In genomic region chr6:140956522-140956863, GRCm38 (mm10) we compare ENCODE assay signal across 17 mouse cellular contexts.
DNase-seq lines count a peak whose midpoint lies in the region; ATAC-seq and TF ChIP-seq lines count a peak whose summit lies in the region.
"Had no signal": no experiment of that assay in that cellular context is flagged by ENCODE, and none has a peak within 500 bp of the region (broad histone marks: within the 10 kb centered on the region; RNA-seq: fewer than 3 reads in every experiment).

No protein-coding gene starts in this region.

- H3K4me2 ChIP-seq in heart, embryonic 12.5 days, result no peak overlapping the region
- H3K4me2 ChIP-seq in lung, embryonic 15.5 days, result no peak overlapping the region
- H3K4me2 ChIP-seq in heart, embryonic 16.5 days (ENCODE audit: low read depth, low read length), result peak overlapping the region; percentile 25; the same call in 1 of the 2 replicates
- H3K4me2 ChIP-seq: embryonic facial prominence, embryonic 13.5 days; liver, embryonic 13.5 days; neural tube, embryonic 15.5 days had no signal

- intact Hi-C loops in heart, postnatal 25 days (cut with DNase I), result no loop called here

- 58% methylated on average over 4 of the region's 4 CpGs for WGBS in heart, embryonic 12.5 days
- WGBS in lung, embryonic 15.5 days, result 59% methylated on average over 4 of the region's 4 CpGs
- WGBS in heart, embryonic 16.5 days, result 69% methylated on average over 4 of the region's 4 CpGs
- WGBS in small intestine, adult 2 months, result 89% methylated on average over 4 of the region's 4 CpGs

- peak overlapping the region; percentile 68 for H3K27ac ChIP-seq in heart, embryonic 12.5 days (ENCODE audit: poor library complexity, severe bottlenecking)
- H3K27ac ChIP-seq in lung, embryonic 15.5 days, result peak overlapping the region; percentile 79
- peak overlapping the region; percentile 76 for H3K27ac ChIP-seq in heart, embryonic 16.5 days (ENCODE audit: low read length)
- peak overlapping the region; percentile 40 for H3K27ac ChIP-seq in small intestine, adult 2 months (ENCODE audit: insufficient read depth, low read depth, low read length)
- H3K27ac ChIP-seq: embryonic facial prominence, embryonic 13.5 days; limb, embryonic 10.5 days; liver, embryonic 13.5 days; neural tube, embryonic 15.5 days had no signal

- no peaks in the 10 kb centered on the region for H3K27me3 ChIP-seq in heart, embryonic 12.5 days (replicated peaks)
- no peaks in the 10 kb centered on the region for H3K27me3 ChIP-seq in lung, embryonic 15.5 days
- no peaks in the 10 kb centered on the region for H3K27me3 ChIP-seq in heart, embryonic 16.5 days (ENCODE audit: control insufficient read depth, insufficient read depth, low read length)
- H3K27me3 ChIP-seq in small intestine, adult 2 months (ENCODE audit: control insufficient read depth, insufficient read depth, low read length), result no peaks in the 10 kb centered on the region
- H3K27me3 ChIP-seq: embryonic facial prominence, embryonic 13.5 days; liver, embryonic 13.5 days; neural tube, embryonic 15.5 days had no signal

- DNase-seq in heart, postnatal 25 days (ENCODE audit: low spot score), result no peak
- no peak for DNase-seq in lung, postnatal 25 days (ENCODE audit: low spot score)
- no peak for DNase-seq in right cerebral cortex, postnatal 4 days
- DNase-seq: adrenal gland, postnatal 10 days; cerebellum, adult 2 months; gastrocnemius, postnatal 10 days; layer of hippocampus, postnatal 36 days; liver, embryonic 13.5 days; retina, postnatal 1 day; thymus, postnatal 25 days had no signal

- peak; percentile 41 for ATAC-seq in heart, embryonic 12.5 days (ENCODE audit: insufficient number of reproducible peaks, low FRiP score)
- peak; percentile 3; the same call in 1 of the 2 replicates for ATAC-seq in lung, embryonic 15.5 days (ENCODE audit: borderline replicate concordance, extremely low read depth, low FRiP score, low TSS enrichment)
- peak; percentile 74 for ATAC-seq in heart, embryonic 16.5 days (replicated peaks; ENCODE audit: extremely low read depth, insufficient read depth, low FRiP score)

- no peak overlapping the region for H3K4me3 ChIP-seq in heart, embryonic 12.5 days
- H3K4me3 ChIP-seq in lung, embryonic 15.5 days, result no peak overlapping the region
- no peak overlapping the region for H3K4me3 ChIP-seq in heart, embryonic 16.5 days (ENCODE audit: low read length)
- H3K4me3 ChIP-seq in small intestine, adult 2 months (ENCODE audit: low read depth, low read length), result no peak overlapping the region
- H3K4me3 ChIP-seq: embryonic facial prominence, embryonic 13.5 days; limb, embryonic 10.5 days; liver, embryonic 13.5 days; neural tube, embryonic 15.5 days had no signal

- no peaks in the 10 kb centered on the region for H3K9me3 ChIP-seq in heart, embryonic 12.5 days (replicated peaks)
- no peaks in the 10 kb centered on the region for H3K9me3 ChIP-seq in lung, embryonic 15.5 days
- no peaks in the 10 kb centered on the region for H3K9me3 ChIP-seq in heart, embryonic 16.5 days (replicated peaks; ENCODE audit: control insufficient read depth, low read length)
- H3K9me3 ChIP-seq: embryonic facial prominence, embryonic 13.5 days; limb, embryonic 10.5 days; liver, embryonic 13.5 days; neural tube, embryonic 15.5 days had no signal

- H3K9ac ChIP-seq in heart, embryonic 12.5 days, result no peak overlapping the region
- H3K9ac ChIP-seq in lung, embryonic 15.5 days, result no peak overlapping the region
- H3K9ac ChIP-seq in heart, embryonic 16.5 days (ENCODE audit: low read length), result no peak overlapping the region
- H3K9ac ChIP-seq: embryonic facial prominence, embryonic 13.5 days; liver, embryonic 13.5 days; neural tube, embryonic 15.5 days had no signal

- no peak for TF ChIP-seq POLR2A in small intestine, adult 2 months (IDR thresholded peaks at IDR 0.05; ENCODE audit: low read depth, low read length)

- peaks cover 4% of the 10 kb centered on the region; the same call in 1 of the 2 replicates for H3K4me1 ChIP-seq in heart, embryonic 12.5 days (replicated peaks)
- H3K4me1 ChIP-seq in lung, embryonic 15.5 days, result peaks cover 14% of the 10 kb centered on the region; the same call in 1 of the 2 replicates
- H3K4me1 ChIP-seq in heart, embryonic 16.5 days (ENCODE audit: control insufficient read depth, insufficient read depth, low read length), result no peaks in the 10 kb centered on the region
- no peaks in the 10 kb centered on the region for H3K4me1 ChIP-seq in small intestine, adult 2 months (ENCODE audit: control insufficient read depth, insufficient read depth, insufficient read length, low read length)
- H3K4me1 ChIP-seq: limb, embryonic 10.5 days; liver, embryonic 13.5 days had no signal

- no peak for TF ChIP-seq CTCF in small intestine, adult 2 months (IDR thresholded peaks at IDR 0.05; ENCODE audit: extremely low read depth, insufficient read length, insufficient replicate concordance, low read depth, low read length)

- H3K36me3 ChIP-seq in heart, embryonic 12.5 days, result no peaks in the 10 kb centered on the region
- no peaks in the 10 kb centered on the region for H3K36me3 ChIP-seq in lung, embryonic 15.5 days
- no peaks in the 10 kb centered on the region for H3K36me3 ChIP-seq in heart, embryonic 16.5 days (ENCODE audit: control insufficient read depth, insufficient read depth)
- no peaks in the 10 kb centered on the region for H3K36me3 ChIP-seq in small intestine, adult 2 months (ENCODE audit: control insufficient read depth, insufficient read depth, low read length)
- H3K36me3 ChIP-seq: embryonic facial prominence, embryonic 13.5 days; limb, embryonic 10.5 days; liver, embryonic 13.5 days; neural tube, embryonic 15.5 days had no signal

Comparison
In these comparisons a context has a peak if more than half of its experiments do, and no peak if none do; other contexts are left out.
1. ATAC-seq: peak in every context shown above with its lines; median percentile 74 in heart, embryonic 16.5 days; 41 in heart, embryonic 12.5 days; 3 in lung, embryonic 15.5 days.